ENCODE assay signal across 8 mouse cellular contexts in genomic region chr19:3575276-3575631, GRCm38 (mm10). TPM values are rescaled to one million over a fixed set of nuclear protein-coding genes. Genes with fewer than 3 reads are reported as not detected.
DNase-seq lines count a peak whose midpoint lies in the region; ATAC-seq and TF ChIP-seq lines count a peak whose summit lies in the region.

No protein-coding gene starts in this region.

- 0% methylated on average over 43 of the region's 50 CpGs for WGBS in cerebellum, adult 2 months
- under 1% methylated on average over 50 of the region's 50 CpGs for WGBS in heart, embryonic 16.5 days
- under 1% methylated on average over 48 of the region's 50 CpGs for WGBS in midbrain, embryonic 13.5 days

- H3K36me3 ChIP-seq in heart, embryonic 16.5 days (ENCODE audit: control insufficient read depth, insufficient read depth): no peaks in the 10 kb centered on the region
- H3K36me3 ChIP-seq in midbrain, embryonic 13.5 days: no peaks in the 10 kb centered on the region

- peak overlapping the region; percentile 83 for H3K4me3 ChIP-seq in cerebellum, adult 2 months (replicated peaks; ENCODE audit: insufficient read depth, low read depth, low read length)
- peak overlapping the region; percentile 76 for H3K4me3 ChIP-seq in heart, embryonic 16.5 days (ENCODE audit: low read length)
- H3K4me3 ChIP-seq in midbrain, embryonic 13.5 days (replicated peaks): peak overlapping the region; percentile 81

- no peaks in the 10 kb centered on the region for H3K27me3 ChIP-seq in cerebellum, adult 2 months (ENCODE audit: control insufficient read depth, insufficient read depth, low read length)
- H3K27me3 ChIP-seq in heart, embryonic 16.5 days (ENCODE audit: control insufficient read depth, insufficient read depth, low read length): no peaks in the 10 kb centered on the region
- H3K27me3 ChIP-seq in midbrain, embryonic 13.5 days: no peaks in the 10 kb centered on the region

- H3K27ac ChIP-seq in cerebellum, adult 2 months (ENCODE audit: insufficient read depth, low read length): peak overlapping the region; percentile 87
- peak overlapping the region; percentile 96 for H3K27ac ChIP-seq in heart, embryonic 16.5 days (ENCODE audit: low read length)
- H3K27ac ChIP-seq in midbrain, embryonic 13.5 days: peak overlapping the region; percentile 94

- no peaks in the 10 kb centered on the region for H3K9me3 ChIP-seq in heart, embryonic 16.5 days (replicated peaks; ENCODE audit: control insufficient read depth, low read length)
- no peaks in the 10 kb centered on the region for H3K9me3 ChIP-seq in midbrain, embryonic 13.5 days

- peak overlapping the region; percentile 94 for H3K9ac ChIP-seq in heart, embryonic 16.5 days (ENCODE audit: low read length)
- peak overlapping the region; percentile 88 for H3K9ac ChIP-seq in midbrain, embryonic 13.5 days (replicated peaks)

- DNase-seq in cerebellum, adult 2 months: no peak
- DNase-seq in cerebellum, adult 9-11 months: no peak
- peak; percentile 12 for DNase-seq in brain, embryonic 18.5 days (ENCODE audit: low read depth, low spot score)
- DNase-seq in kidney, postnatal 36 days: peak; percentile 93 to 96
- no peak for DNase-seq in natural killer cell, adult 2 months (ENCODE audit: low spot score in 2 of 2)
- no peak for DNase-seq in urinary bladder, adult 2 months (ENCODE audit: low spot score)

- TF ChIP-seq CTCF in cerebellum, adult 2 months (IDR thresholded peaks at IDR 0.05; ENCODE audit: borderline replicate concordance, insufficient read depth, low read depth, low read length): no peak

- no peak for TF ChIP-seq POLR2A in cerebellum, adult 2 months (IDR thresholded peaks at IDR 0.05; ENCODE audit: borderline replicate concordance, insufficient read depth, low read length)

- peaks cover 9% of the 10 kb centered on the region; the same call in 1 of the 2 replicates for H3K4me1 ChIP-seq in cerebellum, adult 2 months (ENCODE audit: control insufficient read depth, insufficient read depth, low read length)
- peaks cover 34% of the 10 kb centered on the region for H3K4me1 ChIP-seq in heart, embryonic 16.5 days (ENCODE audit: control insufficient read depth, insufficient read depth, low read length)
- H3K4me1 ChIP-seq in midbrain, embryonic 13.5 days (replicated peaks): peaks cover 32% of the 10 kb centered on the region

- ATAC-seq in heart, embryonic 16.5 days (replicated peaks; ENCODE audit: extremely low read depth, insufficient read depth, low FRiP score): peak; percentile 45
- no peak; the same call in 1 of the 2 replicates for ATAC-seq in midbrain, embryonic 13.5 days

- H3K4me2 ChIP-seq in heart, embryonic 16.5 days (ENCODE audit: low read depth, low read length): peak overlapping the region; percentile 85
- H3K4me2 ChIP-seq in midbrain, embryonic 13.5 days (replicated peaks): peak overlapping the region; percentile 84

RNA-seq across cellular contexts. Expression of gene Ppp6r3, which starts 0.3 kb away (rescaled TPM):
- 95.8 and 101 TPM in 2 replicates for polyA plus RNA-seq in cerebellum, adult 2 months (2012; rRNA removed)
- 52.1 and 53.3 TPM in 2 replicates for polyA plus RNA-seq in heart, embryonic 16.5 days (2015; fragmentation: Nextera tagmentation; extraction: Ambion mirVana)
- polyA plus RNA-seq in midbrain, embryonic 13.5 days (2015; fragmentation: Nextera tagmentation; extraction: Ambion mirVana): 71.1 and 71.9 TPM in 2 replicates
- 46.7 and 53.7 TPM in 2 replicates for polyA plus RNA-seq in urinary bladder, adult 2 months (2012; rRNA removed)

Comparison
In these comparisons a context has a peak if more than half of its experiments do, and no peak if none do; other contexts are left out.
1. DNase-seq: peak in brain, embryonic 18.5 days (single experiment) and kidney, postnatal 36 days (2 of 2); none in cerebellum, adult 2 months (0 of 2), cerebellum, adult 9-11 months (single experiment), natural killer cell, adult 2 months (0 of 2) and urinary bladder, adult 2 months (single experiment).
2. Peak in every context shown above with its lines, with median percentiles within 50 percentile points of each other: H3K27ac ChIP-seq and H3K4me3 ChIP-seq.